Mouse (Mus musculus): ENCODE data around the gene Art5. TPM values are rescaled to one million over a fixed set of nuclear protein-coding genes. Genes with fewer than 3 reads are reported as not detected.

Art5 gene
- polyA plus RNA-seq, 1 experiment from 2014 or later = 0.21 TPM

DNA sequence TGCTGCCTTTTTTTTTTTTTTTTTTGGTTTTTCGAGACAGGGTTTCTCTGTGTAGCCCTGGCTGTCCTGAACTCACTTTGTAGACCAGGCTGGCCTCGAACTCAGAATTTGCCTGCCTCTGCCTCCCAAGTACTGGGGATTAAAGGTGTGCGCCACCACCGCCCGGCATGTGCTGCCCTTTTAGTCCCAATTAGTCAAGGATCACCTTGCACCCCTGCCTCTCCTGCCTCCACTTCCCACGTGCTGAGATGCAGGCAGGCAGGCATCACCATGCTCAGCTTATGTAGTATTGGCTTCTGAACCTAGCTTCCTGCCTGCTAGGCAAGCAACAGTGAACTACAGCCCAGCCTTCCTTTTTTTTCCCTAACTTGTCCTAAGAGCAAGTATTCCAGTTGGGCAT lies 8.1 kb upstream of the Art5 start:
- Histone ChIP-seq H3K9ac (ENCODE audit: low read length) (no peak overlapping the region), H3K9me3 (ENCODE audit: control insufficient read depth, low read length) (no peaks in the 10 kb centered on the region), H3K27ac (replicated peaks) (no peak overlapping the region), H3K4me3 (ENCODE audit: low read depth, low read length) (no peak overlapping the region), H3K4me2 (replicated peaks; ENCODE audit: low read depth) (no peak overlapping the region), H3K27me3 (ENCODE audit: control insufficient read depth, insufficient read depth, low read length) (no peaks in the 10 kb centered on the region), H3K36me3 (ENCODE audit: control insufficient read depth, insufficient read depth, low read length) (peaks cover 11% of the 10 kb centered on the region), H3K4me1 (replicated peaks; ENCODE audit: control insufficient read depth, insufficient read depth) (no peaks in the 10 kb centered on the region)
- TF ChIP-seq CTCF (IDR thresholded peaks at IDR 0.05; ENCODE audit: low read depth) = no peak
- TF ChIP-seq EP300 (optimal IDR thresholded peaks at IDR 0.05) = no peak
- ATAC-seq (ENCODE audit: low FRiP score, low TSS enrichment) (no peak), DNase-seq (ENCODE audit: low spot score) (no peak)
- 73% methylated on average over 6 of the region's 6 CpGs for WGBS

DNA sequence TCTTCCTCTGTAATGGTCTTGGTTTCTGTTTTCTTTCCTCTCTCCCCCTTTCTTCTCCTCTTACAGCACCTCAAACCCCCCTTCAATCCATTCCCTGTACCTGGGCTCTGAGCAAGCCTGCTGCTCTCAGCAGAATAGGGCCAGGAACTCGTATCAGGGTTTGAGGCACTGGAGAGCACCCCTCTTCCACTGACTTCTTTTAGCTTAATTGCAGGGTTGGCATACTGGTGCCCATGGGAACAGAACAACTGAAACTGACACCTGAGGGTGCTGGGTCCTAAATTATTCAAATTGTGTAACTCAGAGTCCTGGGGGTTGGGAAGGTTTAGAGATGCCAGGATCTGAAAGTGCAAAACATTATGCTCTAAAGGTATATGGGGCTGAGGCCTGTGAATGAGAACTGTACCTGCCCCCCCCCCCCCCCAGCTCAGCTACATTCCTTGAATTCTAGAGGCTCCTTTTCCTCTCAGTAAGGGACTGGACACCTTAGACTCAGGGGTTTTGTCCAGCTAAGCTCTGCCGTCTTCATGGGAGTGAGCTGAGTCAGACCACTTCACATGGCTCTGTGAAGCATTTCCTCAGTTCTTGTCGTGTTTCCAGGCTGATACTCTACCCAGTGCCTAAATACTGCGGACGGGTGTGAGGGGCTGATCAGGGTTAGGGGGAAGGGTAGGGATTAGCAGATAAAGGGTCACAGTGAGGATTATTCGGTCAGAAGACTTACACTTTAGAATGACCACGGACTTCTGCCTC lies 7.5 kb upstream of the Art5 start, which contains the start of gene Chrna10:
Chrna10 (minus strand) TSS at position 250 of the 753 bp plus-strand sequence.
- no peak within 1 kb of the TSS for H3K4me2 ChIP-seq (replicated peaks; ENCODE audit: low read depth)
- H3K4me3 ChIP-seq (ENCODE audit: low read depth, low read length) = no peak within 1 kb of the TSS
- DNase-seq (ENCODE audit: low spot score) (no peak), ATAC-seq (ENCODE audit: low FRiP score, low TSS enrichment) (no peak)
- TF ChIP-seq EP300 (optimal IDR thresholded peaks at IDR 0.05) (no peak), CTCF (IDR thresholded peaks at IDR 0.05; ENCODE audit: low read depth) (no peak)
- H3K4me1 ChIP-seq (replicated peaks; ENCODE audit: control insufficient read depth, insufficient read depth) = no peaks in the 10 kb centered on the region
- H3K9me3 ChIP-seq (ENCODE audit: control insufficient read depth, low read length) = no peaks in the 10 kb centered on the region
- no peak within 1 kb of the TSS for H3K9ac ChIP-seq (ENCODE audit: low read length)
- H3K27ac ChIP-seq (replicated peaks) = no peak within 1 kb of the TSS
- H3K36me3 ChIP-seq (ENCODE audit: control insufficient read depth, insufficient read depth, low read length) = peaks cover 7% of the 10 kb centered on the region
- WGBS = 38% methylated on average over 7 of the region's 7 CpGs
- no peaks in the 10 kb centered on the region for H3K27me3 ChIP-seq (ENCODE audit: control insufficient read depth, insufficient read depth, low read length)

DNA sequence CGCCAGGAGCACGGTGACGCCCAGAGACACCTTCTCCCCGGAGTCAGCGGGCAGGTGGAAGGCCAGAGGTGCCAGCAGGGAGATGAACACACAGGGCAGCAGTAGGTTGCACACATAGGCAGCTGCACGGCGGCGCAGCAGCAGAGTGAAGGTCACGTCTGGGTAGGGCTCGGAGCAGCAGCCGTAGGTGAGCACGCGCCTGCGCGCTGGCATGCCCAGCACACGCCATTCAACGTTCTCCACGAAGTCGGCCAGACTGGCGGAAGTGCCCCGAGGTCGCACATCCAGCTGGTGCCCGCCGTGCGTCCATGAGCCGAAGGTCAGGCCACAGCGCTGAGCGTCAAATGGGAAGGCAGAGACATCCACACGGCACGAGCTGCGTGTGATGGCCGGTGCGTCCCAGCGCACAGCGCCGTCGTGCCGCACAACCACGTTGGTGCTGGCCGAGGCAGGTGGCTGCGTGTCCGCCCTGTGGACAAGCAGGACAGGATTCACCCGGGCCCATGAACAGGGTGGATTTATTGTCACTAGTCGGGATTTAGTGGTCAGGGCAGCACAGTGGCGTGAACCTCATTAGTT lies 4.0 kb upstream of the Art5 start:
- no peak overlapping the region for H3K4me3 ChIP-seq (ENCODE audit: low read depth, low read length)
- no peaks in the 10 kb centered on the region for H3K36me3 ChIP-seq (ENCODE audit: control insufficient read depth, insufficient read depth, low read length)
- TF ChIP-seq EP300 (optimal IDR thresholded peaks at IDR 0.05) = no peak
- ATAC-seq (ENCODE audit: low FRiP score, low TSS enrichment) = no peak
- no peak for DNase-seq (ENCODE audit: low spot score)
- H3K4me2 ChIP-seq (replicated peaks; ENCODE audit: low read depth) = no peak overlapping the region
- H3K9ac ChIP-seq (ENCODE audit: low read length) = no peak overlapping the region
- WGBS = 74% methylated on average over 45 of the region's 45 CpGs
- no peak overlapping the region for H3K27ac ChIP-seq (replicated peaks)
- no peaks in the 10 kb centered on the region for H3K4me1 ChIP-seq (replicated peaks; ENCODE audit: control insufficient read depth, insufficient read depth)
- H3K27me3 ChIP-seq (ENCODE audit: control insufficient read depth, insufficient read depth, low read length) = no peaks in the 10 kb centered on the region
- H3K9me3 ChIP-seq (ENCODE audit: control insufficient read depth, low read length) = no peaks in the 10 kb centered on the region

DNA sequence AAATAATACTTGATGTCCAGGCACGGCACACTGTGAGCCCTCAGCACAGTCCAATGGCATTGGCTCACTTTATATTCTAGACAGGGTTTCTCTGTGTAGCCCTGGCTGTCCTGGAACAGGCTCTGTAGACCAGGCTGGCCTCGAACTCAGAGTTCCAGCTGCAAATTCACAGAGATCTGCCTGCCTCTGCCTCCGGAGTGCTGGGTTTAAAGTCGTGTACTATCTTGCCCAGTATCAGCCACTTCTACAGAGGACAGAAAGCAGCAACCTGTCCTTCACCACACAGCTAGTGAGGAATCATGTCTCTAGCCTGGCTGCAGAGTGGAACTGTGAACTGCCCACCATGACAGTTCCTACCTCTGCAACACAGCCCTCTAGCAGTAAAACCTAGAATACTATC lies 457 bp upstream of the Art5 start:
- ATAC-seq (ENCODE audit: low FRiP score, low TSS enrichment) (no peak), DNase-seq (ENCODE audit: low spot score) (no peak)

DNA sequence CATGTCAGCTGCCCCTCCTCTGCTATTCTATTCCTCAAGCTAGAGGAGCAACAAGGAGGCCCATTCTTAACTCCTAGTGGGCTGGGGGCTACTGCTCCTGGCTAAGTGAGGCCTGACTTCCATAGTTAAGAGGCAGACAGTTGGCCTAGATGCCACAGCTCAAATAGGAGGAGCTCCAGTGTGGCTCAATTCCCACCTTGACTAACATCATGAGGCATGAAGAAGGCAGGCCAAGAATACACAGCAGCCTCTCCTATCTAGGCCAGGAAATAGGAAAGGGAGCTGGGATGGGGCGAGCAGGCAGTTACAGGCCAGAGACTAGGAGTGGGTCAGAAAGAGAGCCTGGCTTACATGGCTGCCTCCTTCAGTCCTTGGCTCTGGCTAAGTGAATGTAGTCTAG lies 1.1 kb downstream of the Art5 start:
- TF ChIP-seq EP300 (optimal IDR thresholded peaks at IDR 0.05) (no peak), CTCF (IDR thresholded peaks at IDR 0.05; ENCODE audit: low read depth) (no peak)

More for the DNA sequence above, 457 bp upstream of the Art5 start:
- TF ChIP-seq CTCF (IDR thresholded peaks at IDR 0.05; ENCODE audit: low read depth) = no peak
- no peaks in the 10 kb centered on the region for H3K36me3 ChIP-seq (ENCODE audit: control insufficient read depth, insufficient read depth, low read length)
- no peak overlapping the region for H3K27ac ChIP-seq (replicated peaks)
- 92% methylated on average over 4 of the region's 4 CpGs for WGBS
- H3K27me3 ChIP-seq (ENCODE audit: control insufficient read depth, insufficient read depth, low read length) = no peaks in the 10 kb centered on the region
- no peaks in the 10 kb centered on the region for H3K9me3 ChIP-seq (ENCODE audit: control insufficient read depth, low read length)
- no peaks in the 10 kb centered on the region for H3K4me1 ChIP-seq (replicated peaks; ENCODE audit: control insufficient read depth, insufficient read depth)
- H3K4me3 ChIP-seq (ENCODE audit: low read depth, low read length) = no peak overlapping the region
- no peak overlapping the region for H3K4me2 ChIP-seq (replicated peaks; ENCODE audit: low read depth)
- H3K9ac ChIP-seq (ENCODE audit: low read length) = no peak overlapping the region

DNA sequence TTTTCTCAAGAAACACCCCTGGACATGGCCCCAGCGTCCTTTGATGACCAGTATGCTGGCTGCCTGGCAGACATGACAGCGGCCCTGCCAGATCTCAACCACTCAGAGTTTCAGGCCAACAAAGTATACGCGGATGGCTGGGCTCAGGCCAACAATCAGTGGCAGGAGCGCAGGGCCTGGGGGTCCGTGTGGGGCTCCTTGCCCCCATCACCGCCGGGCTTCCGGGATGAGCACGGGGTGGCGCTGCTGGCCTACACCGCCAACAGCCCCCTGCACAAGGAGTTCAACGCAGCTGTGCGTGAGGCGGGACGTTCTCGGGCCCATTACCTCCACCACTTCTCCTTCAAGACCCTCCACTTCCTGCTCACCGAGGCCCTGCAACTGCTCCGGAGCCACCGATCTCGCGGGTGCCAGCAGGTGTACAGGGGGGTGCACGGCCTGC lies 2.6 kb downstream of the Art5 start:
- TF ChIP-seq EP300 (optimal IDR thresholded peaks at IDR 0.05) (no peak), CTCF (IDR thresholded peaks at IDR 0.05; ENCODE audit: low read depth) (peak; percentile 42)
- 10% methylated on average over 23 of the region's 23 CpGs for WGBS
- H3K4me1 ChIP-seq (replicated peaks; ENCODE audit: control insufficient read depth, insufficient read depth) = no peaks in the 10 kb centered on the region
- no peaks in the 10 kb centered on the region for H3K9me3 ChIP-seq (ENCODE audit: control insufficient read depth, low read length)
- no peak overlapping the region for H3K27ac ChIP-seq (replicated peaks)
- ATAC-seq (ENCODE audit: low FRiP score, low TSS enrichment) = no peak
- peak overlapping the region; percentile 60 for H3K4me2 ChIP-seq (replicated peaks; ENCODE audit: low read depth)
- peak overlapping the region; percentile 27 for H3K4me3 ChIP-seq (ENCODE audit: low read depth, low read length)
- DNase-seq (ENCODE audit: low spot score) = peak; percentile 27
- H3K27me3 ChIP-seq (ENCODE audit: control insufficient read depth, insufficient read depth, low read length) = no peaks in the 10 kb centered on the region
- H3K9ac ChIP-seq (ENCODE audit: low read length) = peak overlapping the region; percentile 35; the same call in 1 of the 2 replicates
- no peaks in the 10 kb centered on the region for H3K36me3 ChIP-seq (ENCODE audit: control insufficient read depth, insufficient read depth, low read length)

More for the DNA sequence above, 1.1 kb downstream of the Art5 start:
- H3K4me2 ChIP-seq (replicated peaks; ENCODE audit: low read depth) = no peak overlapping the region
- no peaks in the 10 kb centered on the region for H3K27me3 ChIP-seq (ENCODE audit: control insufficient read depth, insufficient read depth, low read length)
- no peaks in the 10 kb centered on the region for H3K9me3 ChIP-seq (ENCODE audit: control insufficient read depth, low read length)
- no peaks in the 10 kb centered on the region for H3K4me1 ChIP-seq (replicated peaks; ENCODE audit: control insufficient read depth, insufficient read depth)
- no peak for ATAC-seq (ENCODE audit: low FRiP score, low TSS enrichment)
- no peak for DNase-seq (ENCODE audit: low spot score)
- H3K27ac ChIP-seq (replicated peaks) = no peak overlapping the region
- WGBS = 73% methylated on average over 1 of the region's 1 CpGs
- H3K9ac ChIP-seq (ENCODE audit: low read length) = no peak overlapping the region
- no peak overlapping the region for H3K4me3 ChIP-seq (ENCODE audit: low read depth, low read length)
- no peaks in the 10 kb centered on the region for H3K36me3 ChIP-seq (ENCODE audit: control insufficient read depth, insufficient read depth, low read length)

All from stomach, postnatal 0 days (tissue).